Mouse (Mus musculus) cerebellum, adult 2 months (tissue): ENCODE measurements around the gene Islr. TPM values are rescaled to one million over a fixed set of nuclear protein-coding genes. Genes with fewer than 3 reads are reported as not detected.
A peak's percentile ranks its signal among the peaks of the same experiment; 100 is the strongest.

ENCODE experiments used
- DNase-seq, 2 experiments: peaks; one replicate each; pipeline ENCODE4 v3.0.0; 2021
- H3K27ac ChIP-seq: fragments of 200-500 bp; 2 replicates; pipeline ENCODE4 v1.5.1; 2012; ENCODE audit warnings: low read length, control low read depth, inconsistent platforms; ENCODE audit not compliant: insufficient read depth
- H3K27me3 ChIP-seq: fragments of 200-500 bp; 2 replicates; pipeline ENCODE4 v1.6.1; 2012; ENCODE audit warnings: inconsistent platforms, mild to moderate bottlenecking, low read length, moderate library complexity; ENCODE audit not compliant: control insufficient read depth, insufficient read depth
- H3K4me1 ChIP-seq: fragments of 200-500 bp; 2 replicates; pipeline ENCODE4 v1.6.1; 2011; ENCODE audit warnings: low read length; ENCODE audit not compliant: control insufficient read depth, insufficient read depth
- H3K4me3 ChIP-seq: fragments of 200-500 bp; replicated peaks from 2 replicates; pipeline ENCODE3; 2011; ENCODE audit warnings: mild to moderate bottlenecking, low read depth, low read length, control low read depth; ENCODE audit not compliant: insufficient read depth
- CTCF ChIP-seq: fragments of 200-500 bp; IDR thresholded peaks from 2 replicates; pipeline ENCODE4 v1.5.1; 2011; ENCODE audit warnings: low read depth, mild to moderate bottlenecking, control low read depth, low read length, moderate library complexity, borderline replicate concordance; ENCODE audit not compliant: insufficient read depth
- POLR2A ChIP-seq: fragments of 200-500 bp; IDR thresholded peaks from 2 replicates; pipeline ENCODE4 v1.6.1; 2011; ENCODE audit warnings: low read length, control low read depth, borderline replicate concordance; ENCODE audit not compliant: insufficient read depth
- WGBS: fragments of 180-500 bp; shearing (Covaris S2); methylation state at CpG from one replicate; pipeline ENCODE4 v1.1.7; 2018; 5-methylcytosine and 5-hydroxymethylcytosine counted together
- polyA plus RNA-seq: library from polyadenylated mRNA; depleted of rRNA; stranded (reverse); fragments of >200 nt; gene quantifications from 2 replicates; pipeline ENCODE4 v1.2.3, GENCODE M21; 2012

Islr gene
- polyA plus RNA-seq, 1 experiment = 6.4 TPM

DNA sequence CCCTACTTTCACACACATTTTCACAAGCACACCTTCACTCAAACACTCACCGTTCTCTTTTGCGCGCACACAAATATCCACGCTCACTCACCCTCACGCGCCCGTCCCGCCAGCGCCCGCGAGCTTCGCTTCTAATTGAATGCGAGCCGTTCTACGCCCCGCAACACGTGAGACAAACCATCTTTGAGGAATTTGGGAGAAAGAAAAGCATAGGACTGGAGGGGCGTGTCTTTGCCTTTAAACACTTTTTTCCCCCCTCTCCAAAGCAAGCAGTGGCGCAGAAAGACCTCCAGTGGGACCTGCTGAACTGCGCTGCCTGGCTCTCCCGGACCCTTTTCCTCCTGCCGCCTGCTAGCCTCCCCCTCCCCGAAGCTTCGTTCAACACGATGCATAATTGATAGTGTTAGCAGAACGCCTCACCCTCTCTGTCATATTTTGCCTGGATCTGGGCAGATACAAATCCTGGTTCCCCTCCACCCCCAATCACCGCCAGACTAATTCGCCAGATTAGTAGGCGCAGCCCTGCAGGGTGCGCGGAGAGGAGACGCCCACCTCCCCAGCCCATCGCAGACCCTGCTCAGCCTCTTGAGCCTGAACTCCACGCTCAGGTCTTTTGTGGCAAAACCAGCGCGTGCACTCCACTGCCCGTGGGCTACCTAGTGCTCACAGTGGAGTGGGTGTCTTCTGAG lies 2.1 kb downstream of the Islr start:
- no peak for TF ChIP-seq CTCF
- no peak for DNase-seq
- Histone ChIP-seq H3K4me3 (no peak overlapping the region), H3K4me1 (peaks cover 15% of the 10 kb centered on the region), H3K27ac (no peak overlapping the region), H3K27me3 (no peaks in the 10 kb centered on the region)
- WGBS = 17% methylated on average over 37 of the region's 37 CpGs

DNA sequence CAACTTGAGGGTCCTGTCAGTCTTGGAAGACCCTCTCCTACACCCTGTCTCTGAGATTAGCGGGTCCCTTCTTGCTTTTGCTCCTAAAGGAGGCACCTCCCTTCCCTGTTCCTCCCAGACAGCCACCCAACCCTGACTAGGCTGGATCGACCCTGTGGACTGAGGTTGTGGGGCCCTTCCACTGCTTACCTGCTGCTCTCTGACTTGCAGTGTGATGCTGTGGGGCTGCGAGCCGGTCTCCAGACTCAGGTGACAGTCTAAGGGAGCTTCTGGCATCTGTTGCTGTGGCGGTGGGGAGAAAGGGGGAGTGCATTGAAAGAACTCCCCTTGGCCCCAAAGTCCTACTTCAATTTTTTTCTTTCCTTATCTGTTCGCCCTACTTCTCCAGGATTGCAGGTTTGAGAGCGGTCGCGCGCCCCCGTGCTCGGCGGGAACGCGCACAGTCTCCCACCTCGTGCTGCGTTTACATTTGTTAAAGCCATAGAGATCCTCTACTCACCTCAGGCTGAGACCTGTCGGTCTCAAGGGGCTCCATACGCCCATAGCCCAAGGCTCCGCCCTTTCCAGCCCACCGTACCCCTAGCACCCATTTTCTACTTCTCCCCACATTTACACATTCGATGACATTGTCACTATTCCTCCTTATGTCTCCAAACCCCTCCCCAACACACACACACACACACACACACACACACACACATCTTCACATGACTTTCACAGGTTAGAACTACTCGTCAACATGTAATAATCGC lies 2.8 kb downstream of the Islr start:
- TF ChIP-seq POLR2A (no peak), CTCF (no peak)
- H3K27ac ChIP-seq = no peak overlapping the region
- DNase-seq = no peak
- H3K4me1 ChIP-seq = peaks cover 11% of the 10 kb centered on the region
- no peak overlapping the region for H3K4me3 ChIP-seq
- H3K27me3 ChIP-seq = no peaks in the 10 kb centered on the region
- 17% methylated on average over 24 of the region's 24 CpGs for WGBS

GRCm38 (mm10) chr9:58200270-58201090 lies 3.6 kb downstream of the Islr start:
- WGBS = 80% methylated on average over 11 of the region's 11 CpGs
- Histone ChIP-seq H3K4me1 (peaks cover 11% of the 10 kb centered on the region), H3K27ac (no peak overlapping the region), H3K27me3 (no peaks in the 10 kb centered on the region), H3K4me3 (no peak overlapping the region)
- TF ChIP-seq CTCF (no peak), POLR2A (no peak)
- DNase-seq = no peak

GRCm38 (mm10) chr9:58199381-58200269 lies 4.5 kb downstream of the Islr start:
- peak overlapping the region; percentile 12 for H3K4me3 ChIP-seq
- 33% methylated on average over 41 of the region's 41 CpGs for whole genome bisulfite sequencing
- no peak overlapping the region for H3K27ac ChIP-seq
- no peak for TF ChIP-seq POLR2A
- TF ChIP-seq CTCF = no peak
- H3K27me3 ChIP-seq = no peaks in the 10 kb centered on the region
- H3K4me1 ChIP-seq = peaks cover 11% of the 10 kb centered on the region
- peak in 1 of 2 experiments; percentile 19 for DNase-seq

- TF ChIP-seq CTCF (no peak), POLR2A (no peak)
- peak; percentile 53 to 62 for DNase-seq
- peaks cover 11% of the 10 kb centered on the region for H3K4me1 ChIP-seq
- no peaks in the 10 kb centered on the region for H3K27me3 ChIP-seq
- H3K27ac ChIP-seq = no peak overlapping the region
- WGBS = 2% methylated on average over 38 of the region's 38 CpGs
- peak overlapping the region; percentile 12 for H3K4me3 ChIP-seq
These were observed 5.2 kb downstream of the Islr start for GRCm38 (mm10) chr9:58198801-58199371.

DNA sequence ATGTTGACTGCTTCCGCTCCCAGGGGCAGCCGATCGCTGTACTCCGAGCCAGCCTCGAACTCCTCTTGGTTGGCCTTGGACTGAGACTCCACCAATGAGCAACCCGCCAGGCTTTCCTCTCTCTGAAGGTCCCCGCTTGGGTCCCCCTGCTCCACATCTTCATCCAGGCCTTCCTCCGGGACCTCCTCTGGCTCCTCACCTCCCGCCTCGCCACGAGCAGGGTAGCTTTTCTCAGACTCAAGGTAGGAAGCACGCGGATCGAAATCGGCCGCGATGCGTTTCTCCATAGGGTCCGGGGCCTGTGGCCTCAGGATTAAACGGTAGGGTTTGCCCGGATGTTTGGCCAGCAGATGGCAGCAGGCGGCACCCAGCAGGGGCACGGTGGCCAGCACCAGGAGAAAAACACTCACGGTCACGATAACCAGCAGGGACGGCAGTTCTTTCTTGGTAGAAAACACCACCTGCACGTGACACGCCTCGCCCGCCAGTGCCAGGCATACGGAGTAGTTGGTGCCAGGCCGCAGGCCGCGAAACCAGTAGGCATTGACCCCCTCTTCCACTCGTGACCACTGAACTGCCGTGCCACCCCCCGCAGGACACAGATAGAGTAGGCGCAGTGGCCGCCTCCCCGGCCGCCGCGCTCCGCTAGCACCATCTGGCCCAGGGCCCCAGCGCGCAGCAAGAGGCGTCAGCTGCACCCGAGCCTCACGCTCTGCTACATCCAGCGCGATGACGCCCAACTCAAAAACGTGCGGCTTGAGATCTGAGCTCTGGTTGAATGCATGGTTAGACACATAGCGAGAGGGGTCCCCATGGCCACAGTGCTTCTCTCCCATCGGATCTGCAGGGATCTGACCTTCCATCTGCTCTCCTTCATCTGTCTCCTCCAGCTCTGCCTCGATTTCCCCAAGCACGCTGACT lies 6.1 kb downstream of the Islr start:
- Histone ChIP-seq H3K27me3 (no peaks in the 10 kb centered on the region), H3K4me1 (peaks cover 11% of the 10 kb centered on the region)
- TF ChIP-seq CTCF (peak; percentile 43; the same call in 1 of the 2 replicates), POLR2A (no peak)

More for the DNA sequence above, 6.1 kb downstream of the Islr start:
- DNase-seq = peak; percentile 44 to 59
- 12% methylated on average over 58 of the region's 58 CpGs for WGBS
- Histone ChIP-seq H3K4me3 (peak overlapping the region; percentile 12), H3K27ac (no peak overlapping the region)
